ENCODE assay signal across 16 mouse cellular contexts in the genomic region with DNA sequence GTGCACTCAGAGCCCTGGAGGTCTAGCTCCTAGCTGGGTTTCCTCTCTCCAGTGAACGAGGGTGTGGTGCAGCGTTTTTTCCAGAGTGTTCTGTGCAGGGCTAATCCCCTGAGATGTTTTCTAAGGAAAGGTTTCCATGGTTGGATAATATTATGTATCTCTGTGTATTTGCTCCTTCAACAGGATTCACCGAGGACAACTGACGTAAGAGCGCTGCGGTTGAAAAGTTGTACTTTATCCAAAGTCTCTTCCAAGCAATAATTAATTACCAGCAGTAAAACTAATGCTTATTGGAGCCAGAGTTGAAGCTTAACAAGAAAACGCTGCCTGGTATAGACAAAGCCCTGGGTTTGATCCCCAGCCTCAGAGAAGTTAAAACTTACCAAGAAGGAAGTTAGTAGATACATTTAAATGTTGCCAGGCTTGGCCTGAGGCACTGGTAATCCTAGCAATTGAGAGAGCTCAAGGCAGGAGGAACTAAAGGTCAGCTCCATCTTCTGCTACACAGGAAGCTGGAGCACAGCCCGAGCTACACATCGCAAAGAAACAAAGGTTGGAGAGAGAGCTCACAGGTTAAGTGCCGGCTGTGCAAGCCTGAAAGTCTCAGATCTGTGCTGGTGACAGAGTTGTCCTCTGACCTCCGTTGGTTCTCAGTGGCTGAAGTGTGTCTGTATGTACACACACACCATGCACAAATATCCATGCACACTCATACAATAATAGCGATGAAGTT. TPM values are rescaled to one million over a fixed set of nuclear protein-coding genes. Genes with fewer than 3 reads are reported as not detected.
DNase-seq lines count a peak whose midpoint lies in the region; ATAC-seq and TF ChIP-seq lines count a peak whose summit lies in the region.
"Had no signal": no experiment of that assay in that cellular context is flagged by ENCODE, and none has a peak within 500 bp of the region (broad histone marks: within the 10 kb centered on the region; RNA-seq: fewer than 3 reads in every experiment).

No protein-coding gene starts in this region.

- H3K27me3 ChIP-seq in E14TG2a.4 (ENCODE audit: insufficient read depth, low read length) = no peaks in the 10 kb centered on the region
- no peaks in the 10 kb centered on the region for H3K27me3 ChIP-seq in forebrain, embryonic 11.5 days (ENCODE audit: control insufficient read depth, insufficient read depth, low read length)
- no peaks in the 10 kb centered on the region for H3K27me3 ChIP-seq in lung, postnatal 0 days (replicated peaks; ENCODE audit: insufficient read depth, low read length)
- H3K27me3 ChIP-seq: embryonic facial prominence, embryonic 13.5 days; limb, embryonic 13.5 days; lung, embryonic 15.5 days; midbrain, embryonic 12.5 days had no signal

- no peak for TF ChIP-seq CTCF in E14TG2a.4 (conservative IDR thresholded peaks at IDR 0.05; ENCODE audit: low read length)
- no peak for TF ChIP-seq CTCF in lung, postnatal 0 days (IDR thresholded peaks at IDR 0.05)

- no peak overlapping the region for H3K9ac ChIP-seq in forebrain, embryonic 11.5 days (ENCODE audit: low read length)
- no peak overlapping the region for H3K9ac ChIP-seq in lung, postnatal 0 days (replicated peaks; ENCODE audit: low read depth)
- H3K9ac ChIP-seq: embryonic facial prominence, embryonic 13.5 days; heart, embryonic 13.5 days; limb, embryonic 13.5 days; lung, embryonic 15.5 days; midbrain, embryonic 12.5 days had no signal

- DNase-seq in heart, postnatal 25 days (ENCODE audit: low spot score) = peak; percentile 22
- DNase-seq in kidney, postnatal 14 days = peak; percentile 43
- no peak for DNase-seq in lung, postnatal 10 days
- DNase-seq in forebrain, embryonic 11.5 days (ENCODE audit: low spot score) = no peak
- DNase-seq in lung, postnatal 0 days (ENCODE audit: low spot score) = no peak
- DNase-seq: cerebellum, adult 9-11 months; spleen, adult 18-20 months had no signal

- H3K4me2 ChIP-seq in forebrain, embryonic 11.5 days (ENCODE audit: low read depth, low read length, severe bottlenecking) = no peak overlapping the region
- H3K4me2 ChIP-seq in lung, postnatal 0 days (replicated peaks; ENCODE audit: low read depth, low read length) = no peak overlapping the region
- H3K4me2 ChIP-seq: embryonic facial prominence, embryonic 13.5 days; heart, embryonic 13.5 days; limb, embryonic 13.5 days; lung, embryonic 15.5 days; midbrain, embryonic 12.5 days had no signal

- TF ChIP-seq EP300 in lung, postnatal 0 days (IDR thresholded peaks at IDR 0.05) = no peak

- H3K4me3 ChIP-seq in E14TG2a.4 (replicated peaks; ENCODE audit: low read length) = peak overlapping the region; percentile 41; the same call in 1 of the 2 replicates
- no peak overlapping the region for H3K4me3 ChIP-seq in brown adipose tissue, adult 24 weeks (ENCODE audit: insufficient read depth, low read depth, low read length)
- no peak overlapping the region for H3K4me3 ChIP-seq in forebrain, embryonic 11.5 days (ENCODE audit: low read depth, low read length)
- no peak overlapping the region for H3K4me3 ChIP-seq in lung, postnatal 0 days (ENCODE audit: low read depth, low read length)
- H3K4me3 ChIP-seq: embryonic facial prominence, embryonic 13.5 days; heart, embryonic 13.5 days; limb, embryonic 13.5 days; lung, embryonic 15.5 days; midbrain, embryonic 12.5 days had no signal

- H3K4me1 ChIP-seq in E14TG2a.4 (replicated peaks; ENCODE audit: low read depth, low read length) = peaks cover 56% of the 10 kb centered on the region
- peaks cover 18% of the 10 kb centered on the region for H3K4me1 ChIP-seq in brown adipose tissue, adult 24 weeks (ENCODE audit: control insufficient read depth, insufficient read depth, insufficient read length, low read length)
- H3K4me1 ChIP-seq in forebrain, embryonic 11.5 days (replicated peaks; ENCODE audit: control insufficient read depth, insufficient read depth, low read length) = no peaks in the 10 kb centered on the region
- peaks cover 17% of the 10 kb centered on the region; the same call in 1 of the 2 replicates for H3K4me1 ChIP-seq in lung, postnatal 0 days (ENCODE audit: insufficient read depth, low read depth, low read length)
- H3K4me1 ChIP-seq: embryonic facial prominence, embryonic 13.5 days; midbrain, embryonic 12.5 days had no signal

- intact Hi-C loops in heart, postnatal 25 days (cut with DNase I) = no loop called here

- no peak for ATAC-seq in forebrain, embryonic 11.5 days (replicated peaks; ENCODE audit: low FRiP score)
- no peak for ATAC-seq in lung, postnatal 0 days
- no peak for ATAC-seq in megakaryocyte progenitor cell, adult 5-6 weeks (replicated peaks; ENCODE audit: poor library complexity)
- ATAC-seq: forebrain, embryonic 16.5 days had no signal

- H3K27ac ChIP-seq in brown adipose tissue, adult 24 weeks (replicated peaks; ENCODE audit: low read depth, low read length) = peak overlapping the region; percentile 61
- no peak overlapping the region for H3K27ac ChIP-seq in forebrain, embryonic 11.5 days (ENCODE audit: low read depth, low read length)
- no peak overlapping the region for H3K27ac ChIP-seq in lung, postnatal 0 days (ENCODE audit: low read length)
- H3K27ac ChIP-seq: embryonic facial prominence, embryonic 13.5 days; heart, embryonic 13.5 days; limb, embryonic 13.5 days; lung, embryonic 15.5 days; midbrain, embryonic 12.5 days had no signal

- no peaks in the 10 kb centered on the region for H3K36me3 ChIP-seq in E14TG2a.4 (ENCODE audit: insufficient read depth, low read length)
- no peaks in the 10 kb centered on the region for H3K36me3 ChIP-seq in forebrain, embryonic 11.5 days (ENCODE audit: control insufficient read depth, insufficient read depth, low read length)
- no peaks in the 10 kb centered on the region for H3K36me3 ChIP-seq in lung, postnatal 0 days (ENCODE audit: insufficient read depth, low read length)
- H3K36me3 ChIP-seq: embryonic facial prominence, embryonic 13.5 days; heart, embryonic 13.5 days; limb, embryonic 13.5 days; lung, embryonic 15.5 days; midbrain, embryonic 12.5 days had no signal

- 83% methylated on average over 12 of the region's 12 CpGs for WGBS in forebrain, embryonic 11.5 days
- WGBS in lung, postnatal 0 days = 50% methylated on average over 12 of the region's 12 CpGs

- no peaks in the 10 kb centered on the region for H3K9me3 ChIP-seq in E14TG2a.4 (ENCODE audit: low read length)
- no peaks in the 10 kb centered on the region for H3K9me3 ChIP-seq in forebrain, embryonic 11.5 days (ENCODE audit: control insufficient read depth, low read length)
- no peaks in the 10 kb centered on the region for H3K9me3 ChIP-seq in lung, postnatal 0 days (ENCODE audit: low read length)
- H3K9me3 ChIP-seq: embryonic facial prominence, embryonic 13.5 days; heart, embryonic 13.5 days; limb, embryonic 13.5 days; lung, embryonic 15.5 days; midbrain, embryonic 12.5 days had no signal

RNA-seq across cellular contexts. Expression of a gene that starts 51.2 kb away (rescaled TPM):
- 55.2 and 55.3 TPM in 2 replicates for polyA plus RNA-seq in brown adipose tissue, adult 24 weeks (2012; ENCODE audit: insufficient read depth, insufficient read length, missing spikeins)
- 10 to 100 TPM; 48.1 to 56.8 TPM for total RNA-seq in heart, postnatal 25 days (2021)
- polyA plus RNA-seq in forebrain, embryonic 11.5 days (2014; fragmentation: Nextera tagmentation; extraction: Ambion mirVana) = 150 and 156 TPM in 2 replicates
- polyA plus RNA-seq in lung, postnatal 0 days (2015; fragmentation: Nextera tagmentation; extraction: Ambion mirVana) = 268 and 290 TPM in 2 replicates
- 215 and 244 TPM in 2 replicates for total RNA-seq in megakaryocyte progenitor cell, adult 5-6 weeks (2015)
- total RNA-seq in megakaryocyte progenitor cell, adult 5-6 weeks (2017) = 84.2 and 95.6 TPM in 2 replicates

Comparison
In these comparisons a context has a peak if more than half of its experiments do, and no peak if none do; other contexts are left out.
1. DNase-seq: peak in heart, postnatal 25 days (single experiment) and kidney, postnatal 14 days (single experiment); none in lung, postnatal 10 days (single experiment), forebrain, embryonic 11.5 days (single experiment) and lung, postnatal 0 days (single experiment).